Mouse (Mus musculus) MEL (cell line): Measurements from ENCODE around the gene Vim. TPM values are rescaled to one million over a fixed set of nuclear protein-coding genes. Genes with fewer than 3 reads are reported as not detected.
A peak's percentile ranks its signal among the peaks of the same experiment; 100 is the strongest.

Experiments used
- DNase-seq: peaks from one replicate; pipeline ENCODE4 v3.0.0; 2011; ENCODE audit warnings: low read depth, low spot score
- H3K27ac ChIP-seq: 2 replicates; pipeline ENCODE4 v1.5.1; 2012; ENCODE audit warnings: low read depth, mild to moderate bottlenecking, control low read depth, low read length, moderate library complexity; ENCODE audit not compliant: control insufficient read depth
- H3K27me3 ChIP-seq, 2 experiments: fragments of 150-350 bp in 1 of 2; sonication (generic) in 1 of 2; 2 replicates each; pipeline ENCODE4 v1.6.1; 2012; ENCODE audit warnings: low read length in 2 of 2, mild to moderate bottlenecking in 2 of 2, improper control_type of control experiment in 1 of 2, moderate library complexity in 1 of 2; ENCODE audit not compliant: insufficient read depth in 2 of 2, control insufficient read depth in 1 of 2
- H3K36me3 ChIP-seq, 2 experiments: 2 replicates each; pipeline ENCODE4 v1.6.1; 2012 to 2014; ENCODE audit warnings: low read length in 2 of 2, improper control_type of control experiment in 1 of 2, inconsistent platforms in 1 of 2, mild to moderate bottlenecking in 1 of 2; ENCODE audit not compliant: insufficient read depth in 2 of 2, control insufficient read depth in 1 of 2
- H3K4me1 ChIP-seq, 2 experiments: fragments of 150-350 bp in 1 of 2; sonication (generic) in 1 of 2; 2 replicates each; pipeline ENCODE4 v1.6.1; 2012; ENCODE audit warnings: low read length in 2 of 2, improper control_type of control experiment in 1 of 2, mild to moderate bottlenecking in 1 of 2; ENCODE audit not compliant: insufficient read depth in 2 of 2, control insufficient read depth in 1 of 2
- H3K4me3 ChIP-seq, 2 experiments: fragments of 150-350 bp in 1 of 2; sonication (generic) in 1 of 2; 2 replicates each; pipeline ENCODE4 v1.5.1; 2012; ENCODE audit warnings: low read depth in 2 of 2, low read length in 2 of 2, mild to moderate bottlenecking in 2 of 2, moderate library complexity in 2 of 2, control low read depth in 1 of 2, improper control_type of control experiment in 1 of 2; ENCODE audit not compliant: control insufficient read depth in 1 of 2, insufficient read depth in 1 of 2
- H3K79me2 ChIP-seq: 2 replicates; pipeline ENCODE4 v1.6.1; 2012; ENCODE audit warnings: mild to moderate bottlenecking, low read length, moderate library complexity; ENCODE audit not compliant: control insufficient read depth, poor library complexity, insufficient read depth
- H3K9ac ChIP-seq: 2 replicates; pipeline ENCODE4 v1.6.1; 2012; ENCODE audit warnings: low read depth, mild to moderate bottlenecking, control low read depth, low read length, moderate library complexity; ENCODE audit not compliant: control insufficient read depth, poor library complexity, severe bottlenecking
- H3K9me3 ChIP-seq: fragments of 150-350 bp; sonication (generic); replicated peaks from 2 replicates; pipeline ENCODE4 v1.6.1; 2012; ENCODE audit warnings: mild to moderate bottlenecking, low read length, improper control_type of control experiment, moderate library complexity; ENCODE audit not compliant: insufficient read depth
- EP300 ChIP-seq, 2 experiments: IDR thresholded peaks; 2 replicates each; pipeline ENCODE4 v1.6.1; 2011; ENCODE audit warnings: improper control_type of control experiment in 2 of 2, low read length in 2 of 2, low read depth in 1 of 2, mild to moderate bottlenecking in 1 of 2
- GATA1 ChIP-seq: IDR thresholded peaks from 2 replicates; pipeline ENCODE4 v1.6.1; 2011; ENCODE audit warnings: low read depth, low read length, improper control_type of control experiment
- MAZ ChIP-seq: IDR thresholded peaks from 2 replicates; pipeline ENCODE4 v1.6.1; 2012; ENCODE audit warnings: low read depth, mild to moderate bottlenecking, inconsistent platforms, low read length, improper control_type of control experiment
- MXI1 ChIP-seq: IDR thresholded peaks from 2 replicates; pipeline ENCODE4 v1.6.1; 2011; ENCODE audit warnings: mild to moderate bottlenecking, low read depth, low read length, improper control_type of control experiment
- MYC ChIP-seq: IDR thresholded peaks from 2 replicates; pipeline ENCODE4 v1.6.1; 2011; ENCODE audit warnings: low read depth, mild to moderate bottlenecking, low read length, improper control_type of control experiment, moderate library complexity
- NELFE ChIP-seq: IDR thresholded peaks from 2 replicates; pipeline ENCODE4 v1.6.1; 2011; ENCODE audit warnings: low read depth, low read length, improper control_type of control experiment
- POLR2A ChIP-seq, 2 experiments: IDR thresholded peaks; 2 replicates each; pipeline ENCODE4 v1.6.1; 2011 to 2012; ENCODE audit warnings: low read length in 2 of 2, mild to moderate bottlenecking in 2 of 2, control low read depth in 1 of 2, improper control_type of control experiment in 1 of 2, low read depth in 1 of 2, moderate library complexity in 1 of 2; ENCODE audit not compliant: control insufficient read depth in 1 of 2, insufficient read depth in 1 of 2, poor library complexity in 1 of 2
- POLR2AphosphoS5 ChIP-seq: IDR thresholded peaks from 2 replicates; pipeline ENCODE4 v1.6.1; 2012; ENCODE audit warnings: low read depth, borderline replicate concordance, mild to moderate bottlenecking, inconsistent platforms, low read length, moderate library complexity, mixed read lengths
- TBP ChIP-seq: IDR thresholded peaks from 2 replicates; pipeline ENCODE4 v1.8.0; 2011; ENCODE audit warnings: low read depth, low read length, improper control_type of control experiment
- UBTF ChIP-seq: IDR thresholded peaks from 2 replicates; pipeline ENCODE4 v1.6.1; 2012; ENCODE audit warnings: low read depth, mild to moderate bottlenecking, inconsistent platforms, low read length, improper control_type of control experiment, moderate library complexity, borderline replicate concordance; ENCODE audit not compliant: insufficient read depth
- USF2 ChIP-seq, 2 experiments: IDR thresholded peaks; 2 replicates each; pipeline ENCODE4 v1.6.1; 2011 to 2012; ENCODE audit warnings: improper control_type of control experiment in 2 of 2, low read length in 2 of 2, borderline replicate concordance in 1 of 2, inconsistent platforms in 1 of 2, low read depth in 1 of 2, mild to moderate bottlenecking in 1 of 2; ENCODE audit not compliant: insufficient read depth in 1 of 2
- ZC3H11A ChIP-seq: IDR thresholded peaks from 2 replicates; pipeline ENCODE4 v1.6.1; 2012; ENCODE audit warnings: low read depth, mild to moderate bottlenecking, inconsistent platforms, low read length, improper control_type of control experiment
- ZKSCAN1 ChIP-seq: IDR thresholded peaks from 2 replicates; pipeline ENCODE4 v1.6.1; 2012; ENCODE audit warnings: low read depth, mild to moderate bottlenecking, inconsistent platforms, low read length, improper control_type of control experiment, moderate library complexity
- ZNF384 ChIP-seq: IDR thresholded peaks from 2 replicates; pipeline ENCODE4 v1.6.1; 2012; ENCODE audit warnings: low read depth, mild to moderate bottlenecking, inconsistent platforms, low read length, improper control_type of control experiment
- polyA plus RNA-seq, 2 experiments: library from polyadenylated mRNA; stranded (reverse) in 1 of 2; unstranded in 1 of 2; fragments of >175 nt in 1 of 2; fragments of >200 nt in 1 of 2; gene quantifications; 2 replicates each; pipeline versions ENCODE4 v1.2.1 to v1.2.4; 2012; ENCODE audit warnings: low replicate concordance in 2 of 2, low read depth in 1 of 2; ENCODE audit not compliant: insufficient read length in 2 of 2, insufficient read depth in 1 of 2, missing spikeins in 1 of 2
- total RNA-seq: library from RNA; depleted of rRNA; stranded (reverse); fragments of 300-350 nt; gene quantifications from 2 replicates; pipeline ENCODE4 v1.2.3, GENCODE M21; 2012

Vim gene
- total and polyA plus RNA-seq, 3 experiments = 58.0 to 580 (median 257) TPM

DNA sequence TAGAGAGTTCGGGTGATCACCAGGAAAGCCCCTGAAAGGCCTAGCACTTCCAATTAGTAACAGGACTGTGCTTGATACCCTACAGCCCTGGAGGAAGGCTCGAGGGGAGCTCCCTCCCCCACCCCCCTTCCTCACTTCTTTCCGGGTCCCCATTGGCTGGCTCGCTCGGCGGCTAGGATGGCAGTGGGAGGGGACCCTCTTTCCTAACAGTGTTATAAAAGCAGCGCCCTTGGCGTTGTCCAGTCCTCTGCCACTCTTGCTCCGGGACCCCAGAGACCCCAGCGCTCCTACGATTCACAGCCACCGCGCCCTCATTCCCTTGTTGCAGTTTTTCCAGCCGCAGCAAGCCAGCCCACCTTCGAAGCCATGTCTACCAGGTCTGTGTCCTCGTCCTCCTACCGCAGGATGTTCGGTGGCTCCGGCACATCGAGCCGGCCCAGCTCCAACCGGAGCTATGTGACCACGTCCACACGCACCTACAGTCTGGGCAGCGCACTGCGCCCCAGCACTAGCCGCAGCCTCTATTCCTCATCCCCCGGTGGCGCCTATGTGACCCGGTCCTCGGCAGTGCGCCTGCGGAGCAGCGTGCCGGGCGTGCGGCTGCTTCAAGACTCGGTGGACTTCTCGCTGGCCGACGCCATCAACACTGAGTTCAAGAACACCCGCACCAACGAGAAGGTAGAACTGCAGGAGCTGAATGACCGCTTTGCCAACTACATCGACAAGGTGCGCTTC, 506 bp downstream of the Vim start:
- DNase-seq = peak; percentile 89

DNA sequence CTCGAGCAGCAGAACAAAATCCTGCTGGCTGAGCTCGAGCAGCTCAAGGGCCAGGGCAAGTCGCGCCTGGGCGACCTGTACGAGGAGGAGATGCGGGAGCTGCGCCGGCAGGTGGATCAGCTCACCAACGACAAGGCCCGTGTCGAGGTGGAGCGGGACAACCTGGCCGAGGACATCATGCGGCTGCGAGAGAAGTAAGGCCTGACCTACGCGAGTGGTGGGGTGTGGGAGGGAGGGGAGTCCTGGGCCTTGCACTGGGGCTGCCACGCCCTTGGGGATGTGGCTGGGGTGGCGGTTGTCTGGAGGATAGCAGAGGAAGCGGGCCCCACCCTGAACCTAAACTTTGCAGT, 1.0 kb downstream of the Vim start:
- peaks cover 0 to 16% of the 10 kb centered on the region in 2 experiments; a peak in 3 of 4 replicates for H3K4me1 ChIP-seq
- no peaks in the 10 kb centered on the region for H3K79me2 ChIP-seq
- H3K27me3 ChIP-seq = no peaks in the 10 kb centered on the region
- H3K36me3 ChIP-seq = peaks cover 0 to 17% of the 10 kb centered on the region in 2 experiments; a peak in 3 of 4 replicates
- peak overlapping the region; percentile 93 for H3K27ac ChIP-seq
- peak; percentile 83 for DNase-seq
- peak overlapping the region; percentile 68 for H3K9ac ChIP-seq
- no peak for TF ChIP-seq USF2 (IDR thresholded peaks at IDR 0.05; ENCODE audit: borderline replicate concordance in 1 of 2, insufficient read depth in 1 of 2, low read depth in 1 of 2, low read length in 2 of 2)
- TF ChIP-seq MAZ = peak; percentile 42; the same call in 1 of the 2 replicates
- TF ChIP-seq ZKSCAN1 = no peak
- TF ChIP-seq MXI1 = peak; percentile 26; the same call in 1 of the 2 replicates
- TF ChIP-seq NELFE = peak; percentile 4; the same call in 1 of the 2 replicates
- no peaks in the 10 kb centered on the region for H3K9me3 ChIP-seq
- H3K4me3 ChIP-seq = peak overlapping the region; percentile 72 to 78

More for the DNA sequence above, 506 bp downstream of the Vim start:
- Histone ChIP-seq H3K9ac (peak overlapping the region; percentile 68), H3K4me1 (peaks cover 0 to 16% of the 10 kb centered on the region in 2 experiments; a peak in 3 of 4 replicates), H3K36me3 (peaks cover 0 to 16% of the 10 kb centered on the region in 2 experiments; a peak in 3 of 4 replicates), H3K27ac (peak overlapping the region; percentile 93), H3K79me2 (no peaks in the 10 kb centered on the region), H3K27me3 (no peaks in the 10 kb centered on the region), H3K9me3 (no peaks in the 10 kb centered on the region), H3K4me3 (peak overlapping the region; percentile 72 to 78)
- TF ChIP-seq UBTF (no peak), POLR2AphosphoS5 (no peak), POLR2A (IDR thresholded peaks at IDR 0.05; ENCODE audit: control insufficient read depth in 1 of 2, insufficient read depth in 1 of 2, low read depth in 1 of 2, low read length in 2 of 2, poor library complexity in 1 of 2) (peak; percentile 56 to 73; a peak in 1 of 4 replicates), ZC3H11A (no peak), NELFE (peak; percentile 67), EP300 (IDR thresholded peaks at IDR 0.05; ENCODE audit: low read depth in 1 of 2, low read length in 2 of 2) (0 out of 4 replicates have a peak, but pooled peaks of 1 of the 2 experiments have one; percentile 5), MYC (0 out of 2 replicates have a peak, but pooled peaks have one; percentile 29), TBP (peak; percentile 93), MXI1 (peak; percentile 30; the same call in 1 of the 2 replicates), GATA1 (no peak), MAZ (peak; percentile 83), ZNF384 (no peak)
